Mouse (Mus musculus): ENCODE data around the gene Sfxn4. TPM values are rescaled to one million over a fixed set of nuclear protein-coding genes. Genes with fewer than 3 reads are reported as not detected.

The Sfxn4 gene
- polyA plus RNA-seq, 1 experiment = 0.24 TPM

Other genes with a start within 250 kb of the Sfxn4 start
- gene Nanos1, start 105.5 kb downstream of the Sfxn4 start, polyA plus RNA-seq (2012; rRNA removed) = 0.35 and 0.40 TPM in 2 replicates
- gene Eif3a, start 70.8 kb downstream of the Sfxn4 start, polyA plus RNA-seq (2012; rRNA removed) = 17.2 and 28.0 TPM in 2 replicates
- 7.0 and 8.5 TPM in 2 replicates for gene Fam45a, start 49.9 kb downstream of the Sfxn4 start, polyA plus RNA-seq (2012; rRNA removed)
- 120 and 121 TPM in 2 replicates for gene Prdx3, start 13.1 kb upstream of the Sfxn4 start, polyA plus RNA-seq (2012; rRNA removed)
- gene Grk5, start 28.3 kb upstream of the Sfxn4 start, polyA plus RNA-seq (2012; rRNA removed) = 1.6 and 1.9 TPM in 2 replicates

All from large intestine, adult 2 months (tissue).